Mouse (Mus musculus) testis, postnatal 10 days (tissue): ENCODE data around the gene Bola1.
"Not testable (repeated sequence)": the region's sequence is repeated elsewhere in the genome, so short reads cannot be mapped to it uniquely, and the experiment has no call there.

Experiments used
- DNase-seq: peaks from one replicate; pipeline ENCODE4 v3.0.0; 2021; ENCODE audit warnings: low spot score

Gene Bola1

DNA sequence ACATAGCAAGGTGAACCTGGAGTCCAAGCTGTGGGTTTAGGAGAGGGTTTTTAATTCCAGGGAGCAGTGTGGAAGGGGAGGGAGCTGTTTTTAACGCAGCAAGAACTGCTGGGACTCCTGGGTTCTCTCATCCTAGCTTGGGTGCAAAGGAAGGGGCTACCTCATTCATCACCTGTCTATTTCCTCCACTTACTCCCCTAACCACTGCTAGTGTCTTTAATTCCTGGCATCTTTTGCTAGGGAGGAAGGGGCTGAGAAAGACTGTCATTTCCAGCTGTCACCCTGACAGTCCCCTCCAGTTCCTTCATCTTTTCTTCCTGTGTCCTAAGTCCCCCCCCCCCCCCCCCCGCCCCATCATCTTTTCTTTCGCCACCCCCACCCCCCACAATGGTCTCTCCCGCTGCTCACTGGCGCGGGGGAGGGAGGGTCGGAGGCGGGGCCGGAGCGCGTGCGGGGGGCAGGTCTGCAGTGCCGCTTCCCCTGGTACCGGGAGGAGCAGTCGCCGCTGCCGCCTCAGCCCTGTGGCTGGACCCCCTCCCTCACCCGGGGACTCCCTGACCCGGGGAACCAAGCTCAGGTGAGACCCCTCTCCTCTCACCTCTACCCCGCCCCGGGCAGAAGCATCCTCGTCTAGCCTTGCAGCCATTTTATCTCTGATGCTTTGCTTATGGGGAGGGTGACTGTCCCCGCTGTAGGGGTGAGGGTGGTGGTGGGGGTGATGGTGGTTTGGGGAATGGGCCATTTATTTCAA is 38.6 kb downstream of the Bola1 start, which contains the start of gene Sv2a:
Gene Sv2a, plus strand, starts transcription at position 425 of the 751 bp plus-strand sequence.
- peak; percentile 78 for DNase-seq

DNA sequence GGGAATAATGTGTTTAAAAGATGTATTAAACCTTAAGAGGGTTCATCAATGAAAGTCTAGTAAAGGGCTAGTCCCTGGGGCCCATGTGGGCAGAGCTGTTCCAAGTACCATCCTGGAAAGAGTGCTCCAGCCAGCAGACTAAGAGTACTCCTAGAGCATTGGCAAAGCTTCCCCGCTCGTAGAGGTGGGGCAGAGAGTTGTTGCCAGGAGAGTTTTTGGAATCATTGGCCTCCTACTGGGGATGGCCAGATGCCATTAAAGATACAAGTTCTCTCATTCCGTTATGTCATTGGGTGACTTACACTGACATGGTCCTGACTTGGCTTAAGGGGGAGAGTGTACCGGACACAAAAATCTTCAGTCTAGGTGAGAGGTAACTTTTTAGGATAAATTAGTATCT is 40.0 kb downstream of the Bola1 start:
- no peak for DNase-seq

DNA sequence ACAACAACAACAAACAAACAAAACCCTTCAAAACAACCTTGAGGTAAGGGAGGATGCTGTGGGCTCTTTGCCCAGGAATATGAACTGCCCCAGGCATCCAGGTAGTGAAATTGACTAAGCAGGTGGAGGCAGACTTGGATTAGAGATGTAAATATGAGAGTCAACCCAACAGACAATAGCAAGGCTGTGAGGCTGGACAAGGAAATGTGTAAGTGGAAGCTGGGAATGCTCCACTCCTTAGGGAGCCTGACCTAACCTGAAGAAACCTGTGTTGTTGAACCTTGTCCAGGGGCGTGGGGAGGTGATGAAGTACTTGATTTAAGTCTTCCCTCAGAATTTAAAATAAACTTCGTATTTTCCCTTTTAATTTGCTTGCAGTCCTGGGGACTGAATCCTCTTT is 40.6 kb downstream of the Bola1 start:
- no peak for DNase-seq

DNA sequence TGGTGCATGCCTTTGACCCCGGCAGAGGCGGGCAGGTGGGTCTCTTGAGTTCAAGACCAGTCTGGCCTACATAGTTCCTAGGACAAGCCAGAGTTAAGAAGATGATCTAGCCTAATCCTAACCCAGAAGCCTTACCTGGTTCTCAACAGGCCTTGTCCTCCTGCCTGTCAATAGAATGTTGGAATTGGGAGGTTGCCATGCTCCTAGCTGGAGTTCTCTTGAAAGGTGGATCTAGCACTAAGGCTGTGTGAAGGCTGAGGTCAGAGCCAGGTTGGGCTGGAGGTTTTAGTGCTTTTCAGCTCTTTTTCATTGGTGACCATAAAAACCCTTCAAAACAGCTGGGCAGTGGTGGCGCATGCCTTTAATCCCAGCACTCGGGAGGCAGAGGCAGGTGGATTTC is 41.1 kb downstream of the Bola1 start:
- no peak for DNase-seq

DNA sequence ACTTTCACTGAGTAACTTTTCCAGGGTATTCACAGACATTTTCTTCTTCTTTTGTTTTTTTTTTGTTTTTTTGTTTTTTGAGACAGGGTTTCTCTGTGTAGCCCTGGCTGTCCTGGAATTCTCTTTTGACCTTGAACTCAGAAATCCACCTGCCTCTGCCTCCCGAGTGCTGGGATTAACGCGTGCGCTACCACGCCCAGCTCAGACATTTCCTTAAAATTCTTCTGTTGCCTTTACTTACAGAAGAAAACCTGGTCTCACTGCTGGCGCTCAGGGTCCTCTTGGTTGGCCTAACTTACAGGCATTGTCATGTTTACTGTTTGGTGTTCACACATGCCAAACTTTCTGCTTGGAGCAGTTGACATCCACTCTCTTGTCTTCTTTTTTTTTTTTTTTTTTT is 44.3 kb downstream of the Bola1 start:
- DNase-seq: no peak

DNA sequence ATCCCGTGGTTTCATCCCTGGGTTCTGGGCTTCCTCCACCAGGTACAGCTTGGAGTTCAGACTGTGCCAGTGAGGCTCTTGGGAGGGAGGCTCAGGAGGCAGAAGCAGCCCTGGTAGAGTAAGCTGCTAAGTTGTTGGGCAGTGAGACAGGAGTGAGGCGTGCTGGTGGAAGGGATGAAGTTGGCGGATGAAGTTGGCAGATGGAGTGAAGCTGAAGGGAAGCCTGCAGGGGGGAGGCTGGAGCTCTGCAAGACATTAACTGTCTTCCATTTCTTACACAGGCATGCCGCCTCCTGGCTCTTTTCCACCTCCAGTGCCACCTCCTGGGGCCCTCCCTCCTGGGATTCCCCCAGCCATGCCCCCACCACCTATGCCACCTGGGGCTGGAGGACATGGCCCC is 45.5 kb downstream of the Bola1 start:
- DNase-seq: not testable (repeated sequence)

DNA sequence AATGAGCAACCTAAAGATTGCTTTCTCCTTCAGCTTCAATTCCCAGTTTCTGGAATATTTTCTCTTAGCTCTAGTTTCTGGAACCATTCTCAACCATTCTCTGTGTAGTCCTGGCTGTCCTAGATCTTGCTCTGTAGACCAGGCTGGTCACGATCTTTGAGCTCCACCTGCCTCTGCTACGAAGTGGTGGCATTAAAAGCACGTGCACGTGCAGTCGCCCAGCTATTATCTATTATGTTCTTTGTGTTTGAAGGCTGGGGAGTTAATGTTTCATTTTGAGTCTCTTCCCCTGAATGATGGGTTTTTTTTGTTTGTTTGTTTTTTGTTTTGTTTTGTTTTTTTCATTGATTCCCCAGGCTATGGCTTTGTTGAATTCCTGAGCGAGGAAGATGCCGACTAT is 46.3 kb downstream of the Bola1 start:
- no peak for DNase-seq

DNA sequence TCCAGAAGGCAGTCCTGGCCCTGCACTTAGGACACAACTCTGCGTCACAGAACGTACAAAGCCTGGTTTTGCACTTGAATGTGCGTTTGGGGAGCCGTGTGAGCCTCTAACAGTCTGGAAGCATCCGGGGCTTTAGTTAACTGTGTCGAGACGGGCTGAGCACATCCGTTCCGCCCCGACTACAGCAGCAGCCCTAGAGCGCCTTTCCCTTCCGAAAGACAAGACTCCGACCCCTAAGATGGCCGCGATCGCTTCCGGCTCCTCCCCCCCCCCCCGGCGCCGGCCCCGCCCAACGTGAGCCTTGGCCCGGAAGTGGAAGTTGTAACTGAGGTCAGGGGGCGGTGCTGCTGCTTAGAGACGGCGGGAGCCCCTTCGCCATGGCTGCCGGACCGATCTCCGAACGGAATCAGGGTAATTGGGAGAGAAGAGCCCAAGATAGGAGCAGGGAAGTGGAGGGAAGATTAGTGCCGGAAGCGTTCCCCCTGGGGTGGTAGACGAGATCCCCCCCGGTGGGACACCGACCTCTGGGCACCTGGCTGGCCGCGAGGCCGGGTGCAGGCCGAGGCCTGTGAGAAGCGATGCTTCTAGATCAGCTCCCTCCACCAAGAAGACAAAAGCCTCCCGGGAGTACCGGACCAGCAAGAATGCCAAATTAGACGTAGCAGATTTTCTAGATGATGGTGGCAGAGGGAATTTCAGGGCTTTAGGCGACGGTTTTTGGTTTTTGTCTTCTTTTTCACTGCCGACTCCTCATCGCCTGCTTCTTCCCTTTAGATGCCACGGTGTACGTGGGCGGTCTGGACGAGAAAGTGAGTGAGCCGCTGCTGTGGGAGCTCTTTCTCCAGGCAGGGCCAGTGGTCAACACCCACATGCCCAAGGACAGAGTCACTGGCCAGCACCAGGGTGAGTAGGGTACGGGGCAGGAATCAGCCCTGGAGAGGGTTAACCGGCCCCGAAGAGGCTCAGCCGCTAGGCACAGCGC is 47.0 kb downstream of the Bola1 start, which contains the start of gene Sf3b4:
Gene Sf3b4, plus strand, starts transcription at position 136 of the 982 bp plus-strand sequence.
- DNase-seq: peak; percentile 87

DNA sequence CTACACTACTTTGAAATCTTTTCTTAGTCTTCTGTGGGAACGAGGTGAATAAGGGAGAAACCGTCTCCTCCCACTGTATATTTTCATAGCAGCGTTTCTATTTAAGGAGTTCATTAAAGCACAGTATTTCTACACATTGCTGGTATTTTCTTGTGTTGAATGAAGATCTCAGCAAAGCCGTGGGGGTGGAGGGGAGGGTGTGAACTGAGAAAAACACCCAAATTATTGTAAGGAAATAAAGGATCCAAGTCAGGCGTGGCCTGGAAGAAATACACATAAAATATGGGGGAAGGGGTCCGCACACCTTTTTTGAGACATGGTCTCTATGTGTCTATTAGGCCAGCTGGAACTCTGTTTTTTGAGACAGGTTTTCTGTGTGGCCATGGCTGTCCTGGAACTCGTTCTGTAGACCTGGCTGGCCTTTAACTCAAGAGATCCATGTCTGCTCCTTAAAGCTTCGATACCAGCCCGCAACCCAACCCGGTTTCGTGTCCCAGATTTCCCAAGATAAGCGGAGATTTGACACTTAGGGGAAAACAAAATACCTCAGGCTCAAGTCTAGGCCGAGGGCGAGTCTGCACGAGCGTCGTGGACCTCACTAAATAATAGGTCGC is 47.8 kb downstream of the Bola1 start:
- no peak for DNase-seq

DNA sequence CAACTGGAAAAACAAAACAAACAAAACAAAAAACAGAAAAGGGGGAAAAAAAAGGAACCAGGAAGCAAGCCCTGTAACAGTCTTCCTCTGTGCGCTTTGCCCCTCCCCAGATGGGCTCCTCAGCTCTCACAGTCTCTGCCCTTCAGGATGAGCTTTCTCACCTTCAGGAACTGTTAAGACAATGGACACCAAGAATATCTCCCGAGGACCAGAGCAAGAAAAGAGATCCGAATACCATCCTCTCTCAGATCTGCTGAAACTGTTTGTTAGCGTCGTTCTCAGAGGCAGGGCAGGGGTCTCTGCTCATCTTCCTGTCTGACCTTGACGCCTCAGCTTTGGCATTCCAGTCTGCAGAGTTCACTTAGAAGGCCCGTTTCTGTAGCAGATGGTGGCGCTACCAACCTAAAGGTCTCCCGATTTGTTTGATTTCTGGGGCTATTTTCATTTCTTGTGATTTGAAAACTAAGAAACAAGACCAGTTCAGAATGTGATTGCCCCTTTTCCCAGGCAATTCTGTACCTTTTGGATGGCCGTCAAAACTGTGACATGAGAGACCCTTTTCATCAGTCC is 48.4 kb downstream of the Bola1 start:
- no peak for DNase-seq

DNA sequence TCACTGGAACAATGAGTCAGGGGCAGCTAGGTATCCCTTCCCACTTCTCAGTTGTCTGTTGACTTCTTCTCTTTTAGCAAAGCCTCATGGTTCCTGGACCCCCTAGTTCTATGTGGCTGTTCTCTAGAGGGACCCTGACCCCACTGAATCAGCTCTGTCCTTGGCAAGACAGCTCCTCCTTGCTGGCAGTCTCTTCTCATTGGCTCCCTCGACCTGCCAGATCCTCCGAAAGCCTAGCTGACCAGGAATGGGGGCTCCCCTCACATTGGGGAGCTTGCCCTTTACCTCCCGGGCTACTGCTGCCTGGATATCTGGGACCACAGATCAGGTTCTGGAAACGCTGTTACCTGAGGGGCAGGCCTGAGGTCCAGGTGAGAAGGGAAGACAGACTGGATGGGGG is 49.2 kb downstream of the Bola1 start:
- no peak for DNase-seq

DNA sequence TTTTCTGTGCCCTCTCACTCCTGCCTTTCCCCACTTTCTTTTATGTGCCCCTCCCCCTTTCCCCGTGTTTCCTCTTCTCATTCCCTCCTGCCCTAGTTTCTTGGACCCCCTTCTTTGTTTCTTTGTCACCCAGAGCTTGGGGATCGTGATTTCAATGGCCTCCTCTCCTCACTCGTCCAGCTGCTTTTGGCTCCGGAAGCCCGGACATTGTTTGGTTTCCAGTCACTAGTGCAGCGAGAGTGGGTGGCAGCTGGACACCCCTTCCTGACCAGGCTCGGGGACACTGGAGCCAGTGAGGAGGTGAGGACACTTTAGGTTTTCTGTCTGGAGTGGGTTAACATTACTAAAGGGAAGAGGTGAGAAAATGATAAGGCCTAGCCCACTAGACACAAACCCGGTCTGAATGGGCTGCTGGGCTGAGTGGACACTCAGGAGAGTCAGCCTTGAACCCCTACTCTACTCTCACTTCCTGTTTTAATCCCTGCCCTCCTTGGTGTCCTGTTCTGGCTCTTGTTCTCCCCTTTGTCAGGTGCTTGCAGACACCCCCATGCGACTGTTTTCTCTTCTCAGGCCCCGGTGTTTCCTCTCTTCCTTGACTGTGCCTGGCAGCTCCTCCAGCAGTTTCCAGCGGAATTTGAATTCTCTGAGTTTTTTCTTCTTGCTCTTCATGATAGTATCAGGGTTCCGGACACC is 50.9 kb downstream of the Bola1 start:
- DNase-seq: no peak

DNA sequence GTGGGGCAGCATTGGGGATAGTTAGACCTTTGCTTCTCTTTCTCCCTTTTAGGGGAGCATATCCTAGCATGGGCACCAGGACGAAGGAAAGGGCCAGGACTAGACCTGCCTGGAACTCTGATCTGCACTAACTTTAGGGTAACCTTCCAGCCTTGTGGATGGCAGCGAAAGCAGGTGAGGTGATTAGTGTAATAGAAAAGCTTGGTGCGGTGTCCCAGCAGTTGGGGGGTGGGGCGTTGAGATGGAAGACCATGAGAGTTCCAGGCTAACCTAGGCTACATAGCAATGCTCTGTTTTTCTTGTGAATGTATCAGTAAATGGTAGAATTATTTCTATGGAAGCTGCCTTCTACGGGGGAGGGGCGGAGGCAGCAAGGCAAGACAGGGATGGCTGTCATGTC is 56.5 kb downstream of the Bola1 start:
- no peak for DNase-seq

DNA sequence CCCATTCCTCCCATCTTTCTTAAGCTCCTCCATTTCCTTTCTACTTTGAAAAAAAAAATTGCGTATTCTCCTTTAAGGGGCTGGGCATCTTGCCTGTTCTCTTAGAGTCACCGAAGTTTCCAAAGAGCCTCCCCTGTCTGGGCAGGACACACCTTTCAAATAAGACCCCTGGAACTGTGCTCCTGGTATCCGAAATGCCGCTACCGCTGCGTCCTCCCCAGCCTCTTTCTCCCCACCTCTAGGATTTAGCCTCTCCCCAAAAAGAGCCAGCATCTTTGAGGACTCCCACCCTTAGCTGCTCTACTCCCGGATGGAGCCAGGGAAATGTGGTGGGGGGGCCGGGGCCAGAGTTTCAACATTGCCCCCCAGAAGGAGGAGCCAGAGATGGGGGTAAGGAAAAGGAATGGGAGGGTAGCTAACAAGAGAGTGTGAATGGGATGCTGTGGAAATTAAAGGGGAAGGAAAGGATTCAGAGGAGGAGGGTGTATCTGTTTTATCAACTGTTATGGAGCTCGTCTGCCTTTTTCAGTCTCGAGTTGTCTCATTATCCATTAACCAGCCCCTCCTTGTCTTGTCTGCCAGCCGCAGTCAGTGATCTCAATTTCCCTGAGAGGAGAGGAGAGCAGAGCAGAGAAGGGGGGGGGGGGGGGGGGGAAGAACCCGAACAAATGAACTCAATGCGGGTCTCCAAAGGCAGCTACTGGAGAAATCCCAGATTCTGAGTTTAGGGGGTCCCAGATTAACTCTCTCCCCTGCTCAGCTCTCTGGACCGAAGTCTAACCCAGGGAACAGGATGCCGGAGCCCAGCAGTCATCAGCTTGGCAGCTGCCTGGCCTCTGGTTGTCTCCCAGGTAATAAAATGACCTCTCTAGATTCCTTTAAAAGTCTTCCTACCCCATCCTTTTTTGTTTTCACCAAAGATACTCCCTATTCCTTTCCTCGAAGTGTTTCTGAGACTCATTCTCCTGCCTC is 57.4 kb downstream of the Bola1 start, which contains the start of gene Mtmr11:
Gene Mtmr11, plus strand, starts transcription at position 136 of the 972 bp plus-strand sequence.
- DNase-seq: peak; percentile 29

DNA sequence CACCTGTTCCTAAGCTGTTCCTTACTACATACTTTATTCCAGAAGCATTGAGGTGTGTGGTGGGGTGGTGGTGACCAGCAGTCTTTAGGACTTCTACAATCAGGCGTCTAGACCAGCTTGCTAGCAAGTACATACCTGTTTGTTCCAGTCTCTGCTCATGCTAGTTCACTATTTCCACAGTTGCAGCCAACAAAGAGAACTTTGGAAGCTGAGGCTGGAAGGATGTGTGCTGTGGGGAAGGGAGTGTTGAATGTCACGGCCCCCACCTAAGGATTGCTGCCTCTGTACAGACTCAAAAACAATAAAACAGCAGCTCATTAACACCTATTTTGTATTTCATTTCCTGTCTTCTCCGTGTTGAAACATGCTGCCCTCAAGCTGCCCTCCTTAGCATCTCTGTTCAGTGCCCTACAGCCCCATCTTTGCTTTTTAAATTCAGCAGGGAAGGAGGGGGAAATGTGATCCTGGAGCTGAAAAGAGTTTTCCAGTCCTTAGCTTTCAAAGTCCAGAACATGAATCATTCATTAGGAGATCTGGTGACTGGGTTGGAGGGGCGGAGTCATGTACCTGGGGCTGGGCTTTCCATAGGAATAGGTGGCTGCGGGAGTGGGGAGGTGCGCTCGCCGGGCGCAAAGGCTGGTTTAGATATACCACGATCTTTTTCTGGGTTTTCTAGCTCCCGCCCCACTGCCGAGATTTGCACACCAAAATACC is 58.5 kb downstream of the Bola1 start:
- DNase-seq: peak; percentile 52

DNA sequence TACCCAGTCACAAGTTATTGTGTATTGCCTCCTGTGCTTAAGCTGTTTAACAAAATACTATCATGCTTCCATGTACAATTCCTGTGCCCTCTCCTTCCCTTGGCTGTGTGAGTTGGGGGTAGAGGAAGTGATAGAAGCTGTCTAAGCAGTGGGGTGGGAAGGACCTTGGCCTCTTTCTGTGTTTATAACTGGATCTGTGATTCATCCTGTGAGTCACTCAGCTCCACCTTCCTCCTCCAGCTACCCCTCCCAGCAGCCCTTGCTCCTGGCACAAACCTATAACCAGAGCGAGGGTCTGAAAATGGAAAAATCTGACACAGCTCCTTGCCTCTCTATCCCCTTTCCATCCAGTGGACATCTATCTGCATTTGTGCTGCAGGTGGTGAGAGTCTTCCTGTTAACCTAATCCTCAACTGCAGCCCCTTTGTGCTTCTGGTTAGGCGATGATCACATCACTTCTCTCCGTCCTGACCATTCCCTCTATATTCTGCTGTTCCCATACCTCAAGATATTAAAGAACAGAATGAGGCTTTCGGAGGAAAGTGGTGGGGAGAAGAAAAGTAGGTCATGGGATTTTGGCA is 59.2 kb downstream of the Bola1 start:
- peak; percentile 47 for DNase-seq

DNA sequence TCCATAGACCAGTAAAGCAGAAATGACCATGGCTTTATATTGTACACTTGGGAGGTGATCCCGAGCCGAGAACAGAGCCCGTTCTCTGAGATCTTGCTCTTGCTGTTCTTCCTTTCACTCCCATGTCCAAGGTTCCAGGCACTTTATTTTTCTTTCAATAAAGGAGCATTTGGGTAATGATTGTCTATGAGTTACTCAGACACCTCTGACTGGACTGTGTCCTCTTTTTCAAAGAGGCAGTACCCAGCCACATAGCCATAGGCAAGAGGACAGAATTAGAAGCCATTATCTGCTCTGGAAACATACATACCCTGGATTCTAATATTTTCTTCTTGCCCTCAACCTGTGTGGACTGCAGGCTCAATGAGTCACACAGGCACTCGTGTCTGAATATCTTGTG is 59.7 kb downstream of the Bola1 start:
- peak; percentile 21 for DNase-seq

DNA sequence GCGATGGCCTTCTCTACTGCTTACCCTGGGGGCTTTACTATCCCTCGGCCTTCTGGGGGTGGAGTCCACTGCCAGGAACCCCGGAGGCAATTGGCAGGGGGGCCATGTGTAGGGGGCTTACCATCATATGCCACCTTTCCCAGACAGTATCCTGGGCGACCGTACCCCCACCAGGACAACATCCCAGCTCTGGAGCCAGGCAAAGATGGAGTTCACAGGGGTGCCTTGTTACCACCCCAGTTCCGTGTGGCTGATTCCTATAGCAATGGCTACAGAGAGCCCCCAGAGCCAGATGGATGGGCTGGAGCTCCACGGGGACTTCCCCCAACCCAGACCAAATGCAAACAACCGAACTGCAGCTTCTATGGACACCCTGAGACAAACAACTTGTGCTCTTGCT is 64.0 kb downstream of the Bola1 start:
- DNase-seq: no peak

DNA sequence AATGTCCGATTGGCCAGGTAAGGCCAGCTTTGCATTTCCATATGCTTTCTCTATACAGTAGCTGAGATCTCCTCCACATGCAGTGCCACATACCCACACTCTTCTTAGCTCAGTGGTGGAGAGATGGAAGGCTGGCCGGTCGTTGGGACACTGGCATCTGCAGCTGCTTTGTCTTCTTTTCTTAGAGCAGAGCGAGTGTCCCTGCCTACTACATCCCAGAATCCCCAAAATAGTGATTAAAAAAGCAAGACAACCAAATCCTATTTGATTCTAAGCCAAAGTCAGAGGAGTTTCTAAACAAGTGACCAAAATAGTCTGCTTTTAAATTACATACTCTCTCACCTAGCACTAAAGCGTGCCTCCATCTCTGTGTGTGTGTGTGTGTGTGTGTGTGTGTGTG is 66.9 kb downstream of the Bola1 start:
- DNase-seq: no peak
